In genomic region chr1:133886431-133886830, GRCm38 (mm10) we compare ENCODE assay signal across 10 mouse cellular contexts. TPM values are rescaled to one million over a fixed set of nuclear protein-coding genes. Genes with fewer than 3 reads are reported as not detected.
DNase-seq lines count a peak whose midpoint lies in the region; ATAC-seq and TF ChIP-seq lines count a peak whose summit lies in the region.
"Had no signal": no experiment of that assay in that cellular context is flagged by ENCODE, and none has a peak within 500 bp of the region (broad histone marks: within the 10 kb centered on the region; RNA-seq: fewer than 3 reads in every experiment).

No protein-coding gene starts in this region.

- no peaks in the 10 kb centered on the region for H3K79me2 ChIP-seq in liver, adult 2 months (ENCODE audit: control insufficient read depth, insufficient read depth, low read length)

- no peak overlapping the region for H3K4me3 ChIP-seq in liver, adult 2 months (ENCODE audit: insufficient read depth, low read depth, low read length)
- no peak overlapping the region for H3K4me3 ChIP-seq in midbrain, embryonic 10.5 days
- H3K4me3 ChIP-seq: heart, embryonic 13.5 days had no signal

- peak; percentile 78 for DNase-seq in liver, adult 2 months (ENCODE audit: extremely low read depth, low read depth, low spot score)
- DNase-seq in liver: no peak
- no peak for DNase-seq in midbrain, embryonic 10.5 days (ENCODE audit: low spot score)
- peak; percentile 51 for DNase-seq in right cerebral cortex, postnatal 25 days
- no peak for DNase-seq in lung, postnatal 14 days
- no peak for DNase-seq in ovary, postnatal 10 days (ENCODE audit: low spot score)
- no peak for DNase-seq in gastrocnemius, postnatal 36 days
- DNase-seq: lung, adult 18-20 months had no signal

- H3K36me3 ChIP-seq in liver, adult 2 months (ENCODE audit: control insufficient read depth, insufficient read depth, low read length): no peaks in the 10 kb centered on the region
- no peaks in the 10 kb centered on the region for H3K36me3 ChIP-seq in midbrain, embryonic 10.5 days
- H3K36me3 ChIP-seq: heart, embryonic 13.5 days had no signal

- ATAC-seq in granulocyte monocyte progenitor cell, adult 5-6 weeks (replicated peaks; ENCODE audit: poor library complexity, severe bottlenecking): peak; percentile 61

- H3K27ac ChIP-seq in liver, adult 2 months (replicated peaks; ENCODE audit: insufficient read depth, low read depth, low read length): no peak overlapping the region
- H3K27ac ChIP-seq in midbrain, embryonic 10.5 days (replicated peaks): peak overlapping the region; percentile 49
- H3K27ac ChIP-seq: heart, embryonic 13.5 days had no signal

- TF ChIP-seq POLR2A in liver, adult 2 months (IDR thresholded peaks at IDR 0.05; ENCODE audit: extremely low read depth, insufficient read depth, low read length): no peak

- H3K27me3 ChIP-seq in liver, adult 2 months (ENCODE audit: control insufficient read depth, insufficient read depth, low read length): no peaks in the 10 kb centered on the region
- peaks cover 61% of the 10 kb centered on the region for H3K27me3 ChIP-seq in midbrain, embryonic 10.5 days (ENCODE audit: low read depth, poor library complexity, severe bottlenecking)

- no peaks in the 10 kb centered on the region for H3K9me3 ChIP-seq in midbrain, embryonic 10.5 days (replicated peaks)
- H3K9me3 ChIP-seq: heart, embryonic 13.5 days had no signal

- no peak for TF ChIP-seq CTCF in liver, adult 2 months (IDR thresholded peaks at IDR 0.05; ENCODE audit: low read depth, low read length)

- intact Hi-C loops in gastrocnemius, postnatal 36 days (cut with DNase I): loop anchor here (5.0 kb wide), 1 partner anchor 69 kb away; no protein-coding TSS in a partner anchor

- H3K4me1 ChIP-seq in liver, adult 2 months (ENCODE audit: control insufficient read depth, insufficient read depth, low read length): peaks cover 18% of the 10 kb centered on the region
- peaks cover 75% of the 10 kb centered on the region for H3K4me1 ChIP-seq in midbrain, embryonic 10.5 days

- 43% methylated on average over 6 of the region's 6 CpGs for WGBS in liver, adult 2 months
- WGBS in midbrain, embryonic 10.5 days: 41% methylated on average over 6 of the region's 6 CpGs

- no peak overlapping the region for H3K9ac ChIP-seq in liver, adult 2 months (ENCODE audit: low read depth, low read length)

RNA-seq across cellular contexts. Expression of gene Optc, which starts 21.4 kb away (rescaled TPM):
- total RNA-seq in liver, adult 2 months (2014; rRNA removed): not detected in 2 replicates
- not detected in 2 replicates for polyA plus RNA-seq in liver, adult 2 months (2012; rRNA removed)
- total RNA-seq in granulocyte monocyte progenitor cell, adult 5-6 weeks (2014; fragmentation: Nextera tagmentation): 1.2 TPM in 1 of 2 replicates, not detected in the other
- not detected in 2 replicates for total RNA-seq in granulocyte monocyte progenitor cell, adult 5-6 weeks (2017)
- 0.86 and 1.7 TPM in 2 replicates for polyA plus RNA-seq in midbrain, embryonic 10.5 days (2016; fragmentation: Nextera tagmentation; extraction: Ambion mirVana)
- not detected for total RNA-seq in gastrocnemius, postnatal 36 days (2021)

RNA-seq across cellular contexts. Expression of gene Prelp, which starts 34.8 kb away (rescaled TPM):
- 6.6 and 9.3 TPM in 2 replicates for total RNA-seq in liver, adult 2 months (2014; rRNA removed)
- polyA plus RNA-seq in liver, adult 2 months (2012; rRNA removed): 23.8 and 27.2 TPM in 2 replicates
- total RNA-seq in granulocyte monocyte progenitor cell, adult 5-6 weeks (2014; fragmentation: Nextera tagmentation): not detected in 2 replicates
- total RNA-seq in granulocyte monocyte progenitor cell, adult 5-6 weeks (2017): not detected in 2 replicates
- polyA plus RNA-seq in midbrain, embryonic 10.5 days (2016; fragmentation: Nextera tagmentation; extraction: Ambion mirVana): 0.31 and 0.67 TPM in 2 replicates
- 10 to 100 TPM; 16.1 to 19.9 TPM for total RNA-seq in gastrocnemius, postnatal 36 days (2021)

Comparison
In these comparisons a context has a peak if more than half of its experiments do, and no peak if none do; other contexts are left out.
1. DNase-seq: peak in liver, adult 2 months (single experiment) and right cerebral cortex, postnatal 25 days (single experiment); none in liver (single experiment), midbrain, embryonic 10.5 days (single experiment), lung, postnatal 14 days (single experiment), ovary, postnatal 10 days (single experiment) and gastrocnemius, postnatal 36 days (0 of 2).